Mouse (Mus musculus) retina, postnatal 7 days (tissue): ENCODE data around the gene Olfr1048.
"Not testable (repeated sequence)": the region's sequence is repeated elsewhere in the genome, so short reads cannot be mapped to it uniquely, and the experiment has no call there.

Source experiments
- DNase-seq: peaks from one replicate; pipeline ENCODE4 v3.0.0-alpha.2; 2012; ENCODE audit warnings: low read depth, low spot score

Olfr1048 gene

DNA sequence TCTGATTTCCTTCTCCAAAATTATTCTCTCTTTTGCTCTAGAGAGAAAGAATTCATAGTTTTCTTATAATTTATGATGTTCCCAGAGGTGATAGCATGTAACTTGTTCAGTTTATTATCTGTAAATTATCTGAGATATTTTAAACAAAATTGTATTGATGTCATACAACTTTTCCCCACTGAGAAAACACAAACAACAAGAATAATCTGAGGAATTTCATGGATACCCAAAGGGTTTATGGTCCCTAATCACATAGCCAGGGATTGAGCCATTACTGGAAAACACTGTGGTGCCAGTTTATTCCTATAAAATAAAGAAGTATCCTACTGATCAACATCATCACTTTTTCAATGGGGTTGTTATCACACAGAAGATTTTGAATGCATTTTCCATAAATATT, at the start of gene Olfr1048:
Gene Olfr1048 (minus strand): TSS at position 101 of the 400 bp plus-strand sequence.
- DNase-seq, result no peak

DNA sequence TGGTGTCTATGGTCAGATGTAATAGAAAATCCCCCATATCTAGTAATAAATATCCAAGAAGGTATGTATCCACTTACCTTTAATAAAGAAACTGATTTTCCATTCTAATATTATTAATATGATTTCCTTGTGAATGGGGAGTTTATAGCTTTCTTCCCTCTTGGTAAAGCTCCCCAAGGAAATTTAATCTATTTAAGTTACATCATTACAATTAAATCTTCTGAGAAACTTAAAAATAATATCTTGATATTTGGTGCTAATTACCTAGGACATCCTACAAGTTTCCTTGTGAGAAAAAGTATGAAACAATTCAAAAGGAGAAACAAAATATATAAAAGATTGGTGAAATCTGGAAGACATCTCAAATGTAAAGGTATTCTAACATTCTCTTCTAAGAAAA, 38.9 kb upstream of the Olfr1048 start, which contains the start of gene Olfr1051:
Gene Olfr1051 (minus strand): TSS at position 101 of the 400 bp plus-strand sequence.
- DNase-seq, result not testable (repeated sequence)

DNA sequence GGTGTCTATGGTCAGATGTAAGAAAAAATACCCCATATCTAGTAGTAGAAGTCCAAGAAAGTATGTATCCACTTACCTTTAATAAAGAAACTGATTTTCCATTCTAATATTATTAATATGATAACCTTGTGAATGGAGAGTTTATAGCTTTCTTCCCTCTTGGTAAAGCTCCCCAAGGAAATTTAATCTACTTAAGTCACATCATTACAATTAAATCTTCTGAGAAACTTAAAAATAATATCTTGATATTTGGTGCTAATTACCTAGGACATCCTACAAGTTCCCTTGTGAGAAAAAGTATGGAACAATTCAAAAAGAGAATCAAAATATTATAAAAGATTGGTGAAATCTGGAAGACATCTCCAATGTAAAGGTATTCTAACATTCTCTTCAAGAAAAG, 18.1 kb upstream of the Olfr1048 start, which contains the start of gene Olfr1049:
Gene Olfr1049 (minus strand): TSS at position 101 of the 400 bp plus-strand sequence.
- not testable (repeated sequence) for DNase-seq

- no peak for DNase-seq
Measured at GRCm38 (mm10) chr2:86231301-86231700, 8.8 kb downstream of the Olfr1048 start, which contains the start of gene Olfr1047. Gene Olfr1047 (minus strand): TSS chr2:86231401.

GRCm38 (mm10) chr2:86219214-86219613, 20.9 kb downstream of the Olfr1048 start, which contains the start of gene Olfr1046:
Gene Olfr1046 (minus strand): TSS chr2:86219314.
- DNase-seq, result no peak

DNA sequence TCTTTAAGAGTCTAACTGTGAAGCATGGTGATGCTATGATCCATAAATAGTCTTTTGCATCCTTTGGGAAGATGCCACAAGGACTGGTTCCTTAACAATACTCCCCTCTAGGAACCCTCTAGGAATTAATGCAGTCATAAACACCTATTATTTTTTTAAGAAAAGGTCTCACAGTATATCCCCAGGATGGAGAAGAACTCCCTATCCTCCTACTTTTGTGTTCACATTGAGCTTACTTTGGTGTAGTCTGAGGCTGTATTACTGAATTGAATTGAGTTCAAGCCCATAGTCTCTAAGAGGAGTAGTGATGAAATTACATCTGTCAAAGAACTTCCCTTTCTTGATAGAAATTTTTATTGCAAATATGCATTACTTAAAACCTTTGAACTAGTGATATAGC, 37.2 kb downstream of the Olfr1048 start, which contains the start of gene Olfr1045:
Gene Olfr1045 (minus strand): TSS at position 101 of the 400 bp plus-strand sequence.
- DNase-seq, result no peak

DNA sequence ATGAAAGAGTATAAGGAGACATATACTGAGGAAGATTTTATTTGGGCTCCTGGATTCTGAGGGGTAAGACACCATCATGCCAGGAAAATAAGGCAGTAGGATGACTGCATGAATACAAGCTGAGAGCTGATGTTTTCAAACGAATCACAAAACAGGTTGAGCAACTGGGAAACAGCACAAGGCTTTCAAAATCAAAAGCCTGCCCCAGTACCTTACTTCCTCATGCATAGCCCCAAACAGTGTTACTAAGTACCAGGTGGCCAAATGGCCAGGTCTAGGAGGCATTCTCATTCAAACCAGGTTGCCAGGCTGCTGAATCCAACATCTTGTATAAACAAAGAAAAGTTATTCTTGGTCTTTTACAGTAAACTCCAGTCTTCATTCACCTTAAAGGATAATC, 44.2 kb downstream of the Olfr1048 start:
- no peak for DNase-seq

GRCm38 (mm10) chr2:86185583-86185982, 54.5 kb downstream of the Olfr1048 start, which contains the start of gene Olfr52:
Gene Olfr52 (minus strand): TSS chr2:86185683.
- no peak for DNase-seq
